Mouse (Mus musculus): ENCODE data around the gene Gpr135. TPM values are rescaled to one million over a fixed set of nuclear protein-coding genes. Genes with fewer than 3 reads are reported as not detected.
"Not testable (repeated sequence)": the region's sequence is repeated elsewhere in the genome, so short reads cannot be mapped to it uniquely, and the experiment has no call there.

Gpr135 gene
- polyA plus RNA-seq, 1 experiment = 1.1 TPM

GRCm38 (mm10) chr12:72053851-72054250 is 17.1 kb downstream of the Gpr135 start:
- Histone ChIP-seq H3K4me1 (ENCODE audit: control insufficient read depth, insufficient read depth, low read length) (no peaks in the 10 kb centered on the region), H3K4me3 (ENCODE audit: insufficient read depth, low read length) (no peak overlapping the region), H3K27ac (ENCODE audit: insufficient read depth, low read length) (no peak overlapping the region)
- TF ChIP-seq CTCF (IDR thresholded peaks at IDR 0.05; ENCODE audit: borderline replicate concordance, insufficient read depth, low read length) (no peak), POLR2A (IDR thresholded peaks at IDR 0.05; ENCODE audit: low read depth, low read length) (no peak)

DNA sequence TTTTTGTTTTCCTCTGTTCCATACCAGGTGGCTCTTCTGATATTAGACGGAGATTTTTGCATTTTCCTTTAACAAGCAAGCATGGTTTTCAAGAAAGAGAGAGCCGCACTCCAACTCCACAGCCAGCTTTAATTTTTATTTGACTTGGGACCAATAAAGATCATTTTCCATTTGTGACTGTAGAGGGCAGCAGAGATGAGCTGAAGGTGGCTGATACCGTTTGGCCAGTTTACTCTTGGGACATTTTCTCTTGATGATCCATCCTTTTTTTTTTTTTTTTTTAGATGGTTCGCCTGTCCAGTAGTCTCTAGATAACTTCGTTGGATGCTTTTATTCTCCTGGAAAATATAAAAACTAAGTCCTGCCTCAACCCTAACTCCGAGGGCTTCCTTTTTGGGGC is 17.6 kb downstream of the Gpr135 start:
- Histone ChIP-seq H3K4me3 (ENCODE audit: insufficient read depth, low read length) (no peak overlapping the region), H3K27ac (ENCODE audit: insufficient read depth, low read length) (no peak overlapping the region), H3K4me1 (ENCODE audit: control insufficient read depth, insufficient read depth, low read length) (no peaks in the 10 kb centered on the region)
- TF ChIP-seq POLR2A (IDR thresholded peaks at IDR 0.05; ENCODE audit: low read depth, low read length) (no peak), CTCF (IDR thresholded peaks at IDR 0.05; ENCODE audit: borderline replicate concordance, insufficient read depth, low read length) (no peak)

DNA sequence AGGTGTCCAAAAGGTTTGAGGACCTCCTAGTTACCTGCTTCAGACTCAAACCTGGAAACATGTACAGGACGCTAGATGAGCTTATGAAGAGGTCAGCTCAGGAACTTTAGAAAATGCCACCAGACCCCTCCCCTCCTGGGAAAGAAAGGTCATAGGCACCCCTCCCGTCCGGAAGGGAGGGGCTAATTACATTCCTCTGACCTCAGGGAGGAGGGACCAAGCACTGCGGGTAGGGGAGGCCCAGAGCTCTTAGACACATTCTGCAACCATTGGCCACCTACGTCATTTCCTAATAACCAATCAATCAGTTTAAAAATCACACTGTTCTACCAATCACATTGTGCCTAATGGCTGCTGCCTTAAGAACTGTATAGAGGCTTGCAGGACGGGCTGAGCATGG is 18.4 kb downstream of the Gpr135 start:
- H3K27ac ChIP-seq (ENCODE audit: insufficient read depth, low read length) = no peak overlapping the region
- TF ChIP-seq POLR2A (IDR thresholded peaks at IDR 0.05; ENCODE audit: low read depth, low read length) (no peak), CTCF (IDR thresholded peaks at IDR 0.05; ENCODE audit: borderline replicate concordance, insufficient read depth, low read length) (no peak)
- H3K4me3 ChIP-seq (ENCODE audit: insufficient read depth, low read length) = no peak overlapping the region
- H3K4me1 ChIP-seq (ENCODE audit: control insufficient read depth, insufficient read depth, low read length) = no peaks in the 10 kb centered on the region

GRCm38 (mm10) chr12:72050821-72051220 is 20.1 kb downstream of the Gpr135 start:
- Histone ChIP-seq H3K4me3 (ENCODE audit: insufficient read depth, low read length) (no peak overlapping the region), H3K27ac (ENCODE audit: insufficient read depth, low read length) (no peak overlapping the region), H3K4me1 (ENCODE audit: control insufficient read depth, insufficient read depth, low read length) (no peaks in the 10 kb centered on the region)
- TF ChIP-seq CTCF (IDR thresholded peaks at IDR 0.05; ENCODE audit: borderline replicate concordance, insufficient read depth, low read length) = no peak
- no peak for TF ChIP-seq POLR2A (IDR thresholded peaks at IDR 0.05; ENCODE audit: low read depth, low read length)

- H3K4me3 ChIP-seq (ENCODE audit: insufficient read depth, low read length); H3K4me1 ChIP-seq (ENCODE audit: control insufficient read depth, insufficient read depth, low read length); H3K27ac ChIP-seq (ENCODE audit: insufficient read depth, low read length): not testable (repeated sequence)
Measured at GRCm38 (mm10) chr12:72050156-72050555, 20.8 kb downstream of the Gpr135 start.

- Histone ChIP-seq H3K27ac (ENCODE audit: insufficient read depth, low read length) (no peak overlapping the region), H3K4me1 (ENCODE audit: control insufficient read depth, insufficient read depth, low read length) (no peaks in the 10 kb centered on the region), H3K4me3 (ENCODE audit: insufficient read depth, low read length) (no peak overlapping the region)
- TF ChIP-seq POLR2A (IDR thresholded peaks at IDR 0.05; ENCODE audit: low read depth, low read length) (no peak), CTCF (IDR thresholded peaks at IDR 0.05; ENCODE audit: borderline replicate concordance, insufficient read depth, low read length) (no peak)
Measured at GRCm38 (mm10) chr12:72047513-72047912, 23.4 kb downstream of the Gpr135 start.

DNA sequence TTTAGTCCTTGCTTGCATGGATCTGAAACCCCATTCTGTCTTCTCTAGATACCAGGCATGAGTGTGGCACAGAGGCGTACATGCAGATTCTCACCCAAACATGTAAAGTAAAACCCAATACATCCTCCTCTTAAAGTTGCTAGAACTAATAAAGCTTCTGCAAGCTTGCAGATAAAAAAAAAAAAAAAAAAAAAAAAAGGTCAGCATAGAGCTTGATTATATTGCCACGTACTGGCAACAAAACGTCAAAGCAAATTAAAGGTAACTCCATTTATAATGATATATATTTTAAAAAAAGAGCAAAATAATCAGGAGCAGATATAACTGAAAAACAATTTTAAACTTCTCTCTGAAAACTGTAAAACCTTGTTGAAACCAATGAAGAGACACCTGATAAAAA is 29.7 kb downstream of the Gpr135 start:
- TF ChIP-seq POLR2A (IDR thresholded peaks at IDR 0.05; ENCODE audit: low read depth, low read length) (no peak), CTCF (IDR thresholded peaks at IDR 0.05; ENCODE audit: borderline replicate concordance, insufficient read depth, low read length) (no peak)
- no peak overlapping the region for H3K27ac ChIP-seq (ENCODE audit: insufficient read depth, low read length)
- no peak overlapping the region for H3K4me3 ChIP-seq (ENCODE audit: insufficient read depth, low read length)
- H3K4me1 ChIP-seq (ENCODE audit: control insufficient read depth, insufficient read depth, low read length) = no peaks in the 10 kb centered on the region

- H3K4me3 ChIP-seq (ENCODE audit: insufficient read depth, low read length) = no peak overlapping the region
- TF ChIP-seq POLR2A (IDR thresholded peaks at IDR 0.05; ENCODE audit: low read depth, low read length) = no peak
- TF ChIP-seq CTCF (IDR thresholded peaks at IDR 0.05; ENCODE audit: borderline replicate concordance, insufficient read depth, low read length) = no peak
- H3K4me1 ChIP-seq (ENCODE audit: control insufficient read depth, insufficient read depth, low read length) = no peaks in the 10 kb centered on the region
- H3K27ac ChIP-seq (ENCODE audit: insufficient read depth, low read length) = no peak overlapping the region
Measured at GRCm38 (mm10) chr12:72039501-72039900, 31.4 kb downstream of the Gpr135 start.

DNA sequence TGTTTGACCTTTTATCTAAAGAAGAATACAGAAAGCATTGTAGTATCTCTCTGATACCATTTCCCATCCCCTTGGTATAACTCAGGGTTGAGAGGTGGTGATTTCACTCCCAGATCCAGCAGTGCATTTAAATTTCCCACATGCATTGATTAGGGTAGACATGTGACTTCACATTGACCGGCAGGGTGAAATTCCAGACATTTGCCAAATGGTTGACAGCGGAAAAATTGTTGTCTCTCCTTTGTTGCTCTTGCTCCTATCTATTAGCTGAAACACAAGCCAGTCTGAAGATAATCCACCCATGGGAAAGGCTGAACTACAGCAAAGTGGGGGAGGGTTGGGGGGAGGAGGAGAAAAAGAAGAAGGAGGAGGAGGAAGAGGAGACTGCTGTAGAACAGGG is 32.1 kb downstream of the Gpr135 start:
- Histone ChIP-seq H3K4me1 (ENCODE audit: control insufficient read depth, insufficient read depth, low read length) (no peaks in the 10 kb centered on the region), H3K27ac (ENCODE audit: insufficient read depth, low read length) (no peak overlapping the region), H3K4me3 (ENCODE audit: insufficient read depth, low read length) (no peak overlapping the region)
- TF ChIP-seq CTCF (IDR thresholded peaks at IDR 0.05; ENCODE audit: borderline replicate concordance, insufficient read depth, low read length) (no peak), POLR2A (IDR thresholded peaks at IDR 0.05; ENCODE audit: low read depth, low read length) (no peak)

GRCm38 (mm10) chr12:72037049-72037448 is 33.9 kb downstream of the Gpr135 start:
- no peak overlapping the region for H3K4me3 ChIP-seq (ENCODE audit: insufficient read depth, low read length)
- no peaks in the 10 kb centered on the region for H3K4me1 ChIP-seq (ENCODE audit: control insufficient read depth, insufficient read depth, low read length)
- no peak overlapping the region for H3K27ac ChIP-seq (ENCODE audit: insufficient read depth, low read length)
- TF ChIP-seq POLR2A (IDR thresholded peaks at IDR 0.05; ENCODE audit: low read depth, low read length) = no peak

DNA sequence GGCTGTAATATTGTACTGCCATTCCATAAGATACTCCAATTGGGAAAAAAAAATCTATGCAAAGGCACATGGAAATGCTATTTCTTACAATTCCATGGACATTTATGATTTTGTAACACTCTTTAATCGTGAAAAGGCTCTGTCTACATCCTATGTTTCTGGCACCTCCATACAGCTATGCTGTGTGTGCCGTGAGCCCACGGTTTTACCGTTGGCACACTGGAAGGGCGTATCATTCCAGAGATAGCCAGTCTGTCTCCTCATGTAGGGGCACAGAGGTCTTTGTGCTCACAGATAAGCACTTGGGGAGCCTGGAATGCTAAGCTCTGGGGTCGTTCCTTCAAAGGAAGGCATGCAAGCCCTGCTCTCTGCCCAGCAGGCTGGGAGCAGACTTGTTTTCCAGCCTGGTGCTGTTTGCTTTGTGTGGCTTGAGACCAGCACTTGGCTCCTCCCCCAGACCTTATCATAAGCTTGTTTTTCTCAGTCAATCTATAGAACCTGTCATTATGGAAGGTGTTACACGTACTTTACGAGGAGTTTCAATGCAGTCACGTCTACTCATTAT is 34.7 kb downstream of the Gpr135 start:
- no peak overlapping the region for H3K27ac ChIP-seq (ENCODE audit: insufficient read depth, low read length)
- TF ChIP-seq POLR2A (IDR thresholded peaks at IDR 0.05; ENCODE audit: low read depth, low read length) = no peak
- TF ChIP-seq CTCF (IDR thresholded peaks at IDR 0.05; ENCODE audit: borderline replicate concordance, insufficient read depth, low read length) = no peak

More for the DNA sequence above, 34.7 kb downstream of the Gpr135 start:
- Histone ChIP-seq H3K4me3 (ENCODE audit: insufficient read depth, low read length) (no peak overlapping the region), H3K4me1 (ENCODE audit: control insufficient read depth, insufficient read depth, low read length) (no peaks in the 10 kb centered on the region)

All from embryonic fibroblast, embryonic 13.5 days (primary cell).